Mouse (Mus musculus) liver, adult 2 months (tissue): ENCODE measurements around the gene Fbln2.

Source experiments
- CTCF ChIP-seq: fragments of 200-500 bp; IDR thresholded peaks from 2 replicates; pipeline ENCODE4 v1.5.1; 2011; ENCODE audit warnings: low read depth, low read length, control low read depth
- POLR2A ChIP-seq: fragments of 200-500 bp; IDR thresholded peaks from 2 replicates; pipeline ENCODE4 v1.6.1; 2011; ENCODE audit warnings: low read length, control low read depth; ENCODE audit not compliant: insufficient read depth; ENCODE audit errors: extremely low read depth

GRCm38 (mm10) chr6:91312491-91312890 is 100.2 kb downstream of the Fbln2 start:
- TF ChIP-seq POLR2A (no peak), CTCF (no peak)
